13 mouse cellular contexts compared by ENCODE assay signal in genomic region chr16:77894247-77894646, GRCm38 (mm10).
A peak's percentile ranks its signal among the peaks of the same experiment; 100 is the strongest.
DNase-seq lines count a peak whose midpoint lies in the region; ATAC-seq and TF ChIP-seq lines count a peak whose summit lies in the region.
"Had no signal": no experiment of that assay in that cellular context is flagged by ENCODE, and none has a peak within 500 bp of the region (broad histone marks: within the 10 kb centered on the region; RNA-seq: fewer than 3 reads in every experiment).

No protein-coding gene starts in this region.

- no peaks in the 10 kb centered on the region for H3K27me3 ChIP-seq in hindbrain, embryonic 15.5 days
- H3K27me3 ChIP-seq in neural tube, embryonic 12.5 days (replicated peaks) = no peaks in the 10 kb centered on the region
- H3K27me3 ChIP-seq: lung, embryonic 15.5 days had no signal

- H3K9me3 ChIP-seq in hindbrain, embryonic 15.5 days = no peaks in the 10 kb centered on the region
- H3K9me3 ChIP-seq in neural tube, embryonic 12.5 days = no peaks in the 10 kb centered on the region
- H3K9me3 ChIP-seq: lung, embryonic 15.5 days had no signal

- 13% methylated on average over 2 of the region's 2 CpGs for WGBS in hindbrain, embryonic 15.5 days
- 23% methylated on average over 2 of the region's 2 CpGs for WGBS in neural tube, embryonic 12.5 days

- TF ChIP-seq POLR2A in embryonic fibroblast, embryonic 13.5 days (IDR thresholded peaks at IDR 0.05; ENCODE audit: low read depth, low read length) = no peak

- intact Hi-C loops in left cerebral cortex, postnatal 4 days (cut with DNase I) = no loop called here

- ATAC-seq in hindbrain, embryonic 15.5 days (ENCODE audit: low FRiP score, low read depth) = no peak
- ATAC-seq in neural tube, embryonic 12.5 days (ENCODE audit: low FRiP score, low read depth) = peak; percentile 70
- no peak for ATAC-seq in monocyte, adult 5-6 weeks (replicated peaks; ENCODE audit: insufficient number of reproducible peaks, low FRiP score, low TSS enrichment, poor library complexity, severe bottlenecking)

- peak overlapping the region; percentile 40; the same call in 1 of the 2 replicates for H3K27ac ChIP-seq in embryonic fibroblast, embryonic 13.5 days (ENCODE audit: insufficient read depth, low read length)
- peak overlapping the region; percentile 77 for H3K27ac ChIP-seq in hindbrain, embryonic 15.5 days (replicated peaks)
- peak overlapping the region; percentile 23; the same call in 1 of the 2 replicates for H3K27ac ChIP-seq in neural tube, embryonic 12.5 days
- H3K27ac ChIP-seq: lung, embryonic 15.5 days had no signal

- no peaks in the 10 kb centered on the region for H3K4me1 ChIP-seq in embryonic fibroblast, embryonic 13.5 days (ENCODE audit: control insufficient read depth, insufficient read depth, low read length)
- no peaks in the 10 kb centered on the region for H3K4me1 ChIP-seq in hindbrain, embryonic 15.5 days (replicated peaks)
- H3K4me1 ChIP-seq in neural tube, embryonic 12.5 days = no peaks in the 10 kb centered on the region
- H3K4me1 ChIP-seq: lung, embryonic 15.5 days had no signal

- no peak overlapping the region for H3K4me3 ChIP-seq in embryonic fibroblast, embryonic 13.5 days (ENCODE audit: insufficient read depth, low read length)
- no peak overlapping the region for H3K4me3 ChIP-seq in hindbrain, embryonic 15.5 days
- H3K4me3 ChIP-seq in neural tube, embryonic 12.5 days = no peak overlapping the region
- H3K4me3 ChIP-seq: lung, embryonic 15.5 days had no signal

- TF ChIP-seq CTCF in embryonic fibroblast, embryonic 13.5 days (IDR thresholded peaks at IDR 0.05; ENCODE audit: borderline replicate concordance, insufficient read depth, low read length) = no peak

- no peak overlapping the region for H3K9ac ChIP-seq in hindbrain, embryonic 15.5 days
- no peak overlapping the region for H3K9ac ChIP-seq in neural tube, embryonic 12.5 days
- H3K9ac ChIP-seq: lung, embryonic 15.5 days had no signal

- no peak overlapping the region for H3K4me2 ChIP-seq in hindbrain, embryonic 15.5 days
- no peak overlapping the region for H3K4me2 ChIP-seq in neural tube, embryonic 12.5 days (replicated peaks)
- H3K4me2 ChIP-seq: lung, embryonic 15.5 days had no signal

- no peaks in the 10 kb centered on the region for H3K36me3 ChIP-seq in hindbrain, embryonic 15.5 days
- H3K36me3 ChIP-seq in neural tube, embryonic 12.5 days = no peaks in the 10 kb centered on the region
- H3K36me3 ChIP-seq: lung, embryonic 15.5 days had no signal

- peak; percentile 31 for DNase-seq in left cerebral cortex, postnatal 4 days
- no peak for DNase-seq in left cerebral cortex, adult 18-20 months (ENCODE audit: low spot score in 2 of 2)
- no peak for DNase-seq in adrenal gland, postnatal 14 days
- DNase-seq in kidney, postnatal 25 days = no peak
- DNase-seq: adrenal gland, adult 2 months; cerebellum, adult 9-11 months; right cerebral cortex, adult 18-20 months; thymus, adult 2 months had no signal

Comparison
In these comparisons a context has a peak if more than half of its experiments do, and no peak if none do; other contexts are left out.
1. H3K27ac ChIP-seq: peak in every context shown above with its lines; median percentile 77 in hindbrain, embryonic 15.5 days; 40 in embryonic fibroblast, embryonic 13.5 days; 23 in neural tube, embryonic 12.5 days.